Mouse (Mus musculus) lung, postnatal 36 days (tissue): ENCODE results near the gene Snx7.

Experiments used
- DNase-seq: peaks from one replicate; pipeline ENCODE4 v3.0.0; 2022; ENCODE audit warnings: mixed read lengths

Gene Snx7

DNA sequence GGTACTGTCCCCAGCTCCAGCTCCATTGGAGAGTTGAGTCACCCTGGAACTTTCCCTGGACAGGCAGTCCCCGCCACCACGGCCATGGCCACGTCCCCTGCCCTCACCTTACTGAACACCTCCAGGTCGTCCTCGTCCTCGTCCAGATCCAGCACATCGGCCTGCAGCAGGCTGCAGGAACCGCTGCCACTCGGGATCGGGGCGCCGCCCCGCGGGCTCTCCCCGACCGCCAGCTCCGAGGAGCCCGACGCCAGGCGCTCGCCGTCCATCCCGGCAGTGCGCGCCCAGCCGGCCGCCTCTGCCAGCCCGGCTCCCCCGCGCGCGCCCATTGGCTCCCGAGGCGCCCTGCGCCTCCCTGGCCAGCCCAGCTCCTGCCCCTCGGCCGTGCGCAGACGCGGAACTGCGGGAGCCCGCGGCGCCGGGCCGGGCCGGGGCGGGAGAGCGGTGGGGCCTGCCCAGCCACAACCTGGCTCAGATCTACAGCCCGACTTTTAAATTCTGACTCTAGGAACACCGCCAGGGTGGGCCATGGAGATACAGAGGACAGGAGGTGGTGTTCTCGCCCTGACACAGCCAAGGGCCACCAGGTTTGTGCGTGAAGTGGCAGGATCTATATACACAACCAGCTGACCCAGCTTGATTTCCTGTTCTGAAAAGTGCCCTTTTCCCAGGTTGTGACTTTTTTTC lies at the start of gene Snx7:
Snx7 (minus strand) TSS at position 300 of the 687 bp plus-strand sequence.
- peak; percentile 89 for DNase-seq

- DNase-seq: no peak
Observed at GRCm38 (mm10) chr3:117915420-117915819, 46.7 kb upstream of the Snx7 start.

GRCm38 (mm10) chr3:117893736-117894135 lies 25.0 kb upstream of the Snx7 start:
- DNase-seq: no peak

DNA sequence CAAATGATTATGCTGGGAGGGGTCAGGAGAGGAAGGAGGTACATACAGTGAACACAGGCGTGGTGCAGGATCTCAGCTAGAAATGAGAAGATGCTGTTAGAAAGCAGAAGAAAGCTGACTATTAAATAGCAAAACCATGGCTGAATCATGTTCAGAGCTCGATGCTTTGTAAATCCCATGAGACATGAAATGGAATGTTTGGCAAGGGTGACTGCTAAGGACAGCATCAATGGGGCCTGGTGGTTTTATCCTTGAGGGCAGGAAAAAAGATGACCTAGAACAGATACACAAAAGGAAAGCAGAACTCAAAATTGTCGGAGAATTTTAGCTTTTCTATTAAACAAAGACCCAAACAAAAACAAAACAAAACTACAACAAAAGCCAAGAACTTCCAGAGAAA lies 6.7 kb upstream of the Snx7 start:
- no peak for DNase-seq

- no peak for DNase-seq
Observed at GRCm38 (mm10) chr3:117873209-117873863, 4.6 kb upstream of the Snx7 start.

DNA sequence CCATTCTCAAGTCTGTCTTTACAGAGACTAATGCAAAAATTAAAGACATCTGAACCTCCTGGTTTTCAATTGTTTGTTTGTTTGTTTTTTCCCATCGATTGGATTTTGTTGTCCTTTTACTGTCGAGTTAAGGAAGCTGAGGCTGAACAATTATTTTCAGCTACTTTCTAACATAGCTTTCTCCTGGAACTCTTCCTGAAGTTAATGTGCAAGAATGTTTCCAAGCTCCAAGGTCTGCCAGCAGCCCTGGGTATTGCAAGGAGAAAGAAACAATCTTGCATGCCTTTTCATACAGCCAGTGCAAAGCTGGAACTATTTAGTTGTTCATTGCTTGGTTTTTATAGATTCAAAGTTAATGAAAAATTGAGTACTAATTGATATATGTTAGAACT lies 584 bp upstream of the Snx7 start:
- no peak for DNase-seq

DNA sequence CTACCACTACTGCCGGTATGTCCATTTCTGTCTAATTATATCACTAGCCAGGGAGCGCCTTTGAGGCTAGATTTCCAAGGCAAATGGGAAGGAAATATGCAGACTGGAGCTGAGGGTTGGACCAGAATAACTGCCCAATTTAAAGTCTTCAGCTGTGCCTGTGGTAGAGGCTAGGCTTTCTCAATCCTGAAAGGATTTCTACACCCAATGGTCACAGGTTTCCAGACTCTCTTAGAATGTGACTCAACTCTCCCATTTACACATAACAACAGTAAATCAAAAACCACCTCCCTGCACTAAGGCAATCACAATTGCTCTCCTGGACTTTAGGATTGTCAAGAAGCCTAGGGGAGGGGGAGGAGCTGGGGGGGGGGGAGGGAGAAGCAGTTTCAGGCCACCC lies 645 bp downstream of the Snx7 start:
- peak; percentile 27 for DNase-seq

GRCm38 (mm10) chr3:117866696-117867407 lies 1.9 kb downstream of the Snx7 start:
- DNase-seq: no peak

GRCm38 (mm10) chr3:117865621-117866020 lies 3.1 kb downstream of the Snx7 start:
- DNase-seq: peak; percentile 20

- no peak for DNase-seq
Observed at GRCm38 (mm10) chr3:117862951-117863350, 5.8 kb downstream of the Snx7 start.

- peak; percentile 42 for DNase-seq
Observed at GRCm38 (mm10) chr3:117861977-117862434, 6.7 kb downstream of the Snx7 start.

DNA sequence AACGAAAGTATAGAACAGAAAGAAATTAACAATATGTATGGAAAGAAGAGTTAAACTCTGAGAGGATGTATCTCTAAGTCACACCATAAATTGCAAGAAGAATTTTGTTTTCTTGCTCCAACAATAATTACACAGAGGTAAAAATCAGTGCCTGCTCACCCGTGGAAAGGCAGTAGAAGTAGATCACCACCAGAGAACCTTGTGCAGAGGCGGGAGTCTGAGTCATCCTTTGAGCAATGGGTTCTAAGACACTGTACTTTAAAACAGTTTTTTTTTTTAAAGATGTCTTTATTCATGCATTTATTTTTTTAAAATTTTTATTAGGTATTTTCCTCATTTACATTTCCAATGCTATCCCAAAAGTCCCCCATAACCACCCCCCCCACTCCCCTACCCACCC lies 9.7 kb downstream of the Snx7 start:
- no peak for DNase-seq

- DNase-seq: no peak
Observed at GRCm38 (mm10) chr3:117853729-117854128, 15.0 kb downstream of the Snx7 start.

GRCm38 (mm10) chr3:117852054-117852361 lies 16.7 kb downstream of the Snx7 start:
- DNase-seq: no peak

- no peak for DNase-seq
Observed at GRCm38 (mm10) chr3:117851278-117852053, 17.3 kb downstream of the Snx7 start.

- DNase-seq: no peak
Observed at GRCm38 (mm10) chr3:117848866-117849265, 19.9 kb downstream of the Snx7 start.

- DNase-seq: no peak
Observed at GRCm38 (mm10) chr3:117842658-117843057, 26.1 kb downstream of the Snx7 start.

GRCm38 (mm10) chr3:117839867-117840545 lies 28.7 kb downstream of the Snx7 start:
- DNase-seq: no peak

DNA sequence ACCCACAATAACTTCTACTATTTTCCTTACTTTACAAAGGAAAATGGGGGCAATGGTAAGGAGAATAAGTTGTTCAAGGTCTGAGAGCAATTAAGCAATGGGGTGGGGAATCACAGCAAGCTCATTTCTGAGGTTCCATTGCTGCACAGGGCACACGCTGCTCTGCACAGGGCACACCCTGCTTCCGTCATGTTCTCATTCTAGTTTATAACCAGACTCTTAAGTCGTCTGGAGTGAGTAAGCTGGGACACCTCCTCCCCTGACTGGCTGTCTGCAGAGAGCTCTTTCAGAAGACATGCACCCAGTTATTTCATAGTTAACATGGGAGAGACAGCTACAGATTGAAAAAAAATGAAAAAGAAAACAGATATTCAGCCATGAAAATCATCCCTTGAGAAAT lies 30.7 kb downstream of the Snx7 start:
- no peak for DNase-seq

GRCm38 (mm10) chr3:117826486-117827200 lies 42.1 kb downstream of the Snx7 start:
- DNase-seq: no peak

- DNase-seq: no peak
Observed at GRCm38 (mm10) chr3:117823218-117823617, 45.5 kb downstream of the Snx7 start.

GRCm38 (mm10) chr3:117817635-117818034 lies 51.1 kb downstream of the Snx7 start:
- DNase-seq: no peak
